Mouse (Mus musculus) spleen, postnatal 36 days (tissue): ENCODE data around the gene Fam192a.

Experiments used
- DNase-seq, 2 experiments: peaks; one replicate each; pipeline ENCODE4 v3.0.0; 2022; ENCODE audit warnings: low spot score in 2 of 2, mixed read lengths in 1 of 2

Fam192a gene

GRCm38 (mm10) chr8:94532873-94533671 is 68.7 kb downstream of the Fam192a start, which contains the start of gene Cpne2:
TSS of gene Cpne2 (plus strand) at chr8:94532990.
- peak; percentile 52 to 57 for DNase-seq

GRCm38 (mm10) chr8:94532525-94532872 is 69.3 kb downstream of the Fam192a start:
- no peak for DNase-seq

GRCm38 (mm10) chr8:94532000-94532399 is 69.8 kb downstream of the Fam192a start:
- DNase-seq = no peak

- no peak for DNase-seq
These were observed 71.2 kb downstream of the Fam192a start for GRCm38 (mm10) chr8:94530643-94531042.

- no peak for DNase-seq
These were observed 71.9 kb downstream of the Fam192a start for GRCm38 (mm10) chr8:94529875-94530274.

- DNase-seq = peak in 1 of 2 experiments; percentile 34
These were observed 73.6 kb downstream of the Fam192a start for GRCm38 (mm10) chr8:94528245-94528644.

- no peak for DNase-seq
These were observed 74.6 kb downstream of the Fam192a start for GRCm38 (mm10) chr8:94527178-94527577.

GRCm38 (mm10) chr8:94524554-94524953 is 77.2 kb downstream of the Fam192a start:
- DNase-seq = no peak
